Mouse (Mus musculus) neural tube, embryonic 14.5 days (tissue): Measurements from ENCODE around the gene Cwc22. TPM values are rescaled to one million over a fixed set of nuclear protein-coding genes. Genes with fewer than 3 reads are reported as not detected.

ENCODE experiments used
- ATAC-seq: fragments of 200-750 bp; cut with Nextera tagmentation; 2 replicates; pipeline ENCODE4 v1.8.0; 2017; ENCODE audit warnings: low read depth, mild to moderate bottlenecking, moderate TSS enrichment, moderate library complexity
- H3K27ac ChIP-seq: fragments of 300-500 bp; sonication (generic); 2 replicates; pipeline ENCODE4 v1.5.1; 2014; ENCODE audit warnings: low read depth, mild to moderate bottlenecking, control low read depth, low read length, moderate library complexity, mixed read lengths
- H3K27me3 ChIP-seq: fragments of 300-500 bp; sonication (generic); 2 replicates; pipeline ENCODE4 v1.6.1; 2014; ENCODE audit warnings: low read length; ENCODE audit not compliant: control insufficient read depth, insufficient read depth
- H3K36me3 ChIP-seq: fragments of 300-500 bp; sonication (generic); 2 replicates; pipeline ENCODE4 v1.6.1; 2014; ENCODE audit warnings: low read length, mixed read lengths; ENCODE audit not compliant: control insufficient read depth, insufficient read depth
- H3K4me1 ChIP-seq: fragments of 300-500 bp; sonication (generic); 2 replicates; pipeline ENCODE4 v1.6.1; 2014; ENCODE audit warnings: low read length; ENCODE audit not compliant: control insufficient read depth, insufficient read depth
- H3K4me2 ChIP-seq: fragments of 300-500 bp; sonication (generic); 2 replicates; pipeline ENCODE4 v1.6.1; 2014; ENCODE audit warnings: mild to moderate bottlenecking, low read depth, low read length, control low read depth
- H3K4me3 ChIP-seq: fragments of 300-500 bp; sonication (generic); 2 replicates; pipeline ENCODE4 v1.5.1; 2014; ENCODE audit warnings: low read depth, low read length, control low read depth, mixed read lengths
- H3K9ac ChIP-seq: fragments of 300-500 bp; sonication (generic); replicated peaks from 2 replicates; pipeline ENCODE4 v1.6.1; 2014; ENCODE audit warnings: low read depth, mild to moderate bottlenecking, control low read depth, low read length, mixed read lengths
- H3K9me3 ChIP-seq: fragments of 300-500 bp; sonication (generic); 2 replicates; pipeline ENCODE4 v1.6.1; 2016; ENCODE audit warnings: low read length; ENCODE audit not compliant: control insufficient read depth
- WGBS: fragments of 180-500 bp; shearing (Covaris S2); extraction: QIAGEN DNeasy Blood & Tissue Kit; methylation state at CpG from one replicate; pipeline ENCODE4 v1.1.7; 2014; 5-methylcytosine and 5-hydroxymethylcytosine counted together
- polyA plus RNA-seq: library from polyadenylated mRNA; unstranded; fragments of >200 nt; fragmentation: Nextera tagmentation; extraction: Ambion mirVana; gene quantifications from 2 replicates; pipeline ENCODE4 v1.2.1, GENCODE M21; 2014

Gene Cwc22
- polyA plus RNA-seq, 1 experiment from 2014 or later: 17.3 TPM

DNA sequence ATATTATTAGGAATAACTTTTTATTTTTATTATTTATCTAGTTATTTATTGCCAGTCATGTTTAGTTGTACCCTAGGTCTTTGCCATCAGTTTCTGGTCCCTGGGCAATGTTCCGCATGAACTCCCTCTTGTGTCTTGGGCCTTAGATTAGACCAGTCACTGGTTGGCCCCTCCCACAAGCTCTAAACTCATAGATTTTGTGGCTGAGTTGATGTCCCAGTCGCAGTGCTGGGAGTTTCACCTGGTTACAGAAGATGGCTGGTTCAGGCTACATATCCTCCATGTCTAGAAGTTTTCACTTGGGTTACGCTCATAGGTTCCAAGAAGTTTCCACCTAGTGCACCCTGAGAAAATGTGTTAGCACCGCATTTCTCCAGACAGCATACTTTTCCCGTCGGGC is 61.1 kb downstream of the Cwc22 start:
- no peak overlapping the region for H3K27ac ChIP-seq
- 93% methylated on average over 6 of the region's 6 CpGs for WGBS
- H3K9ac ChIP-seq: no peak overlapping the region
- H3K36me3 ChIP-seq: no peaks in the 10 kb centered on the region
- ATAC-seq: no peak
- no peaks in the 10 kb centered on the region for H3K27me3 ChIP-seq
- H3K9me3 ChIP-seq: no peaks in the 10 kb centered on the region
- no peaks in the 10 kb centered on the region for H3K4me1 ChIP-seq
- no peak overlapping the region for H3K4me3 ChIP-seq
- H3K4me2 ChIP-seq: no peak overlapping the region

GRCm38 (mm10) chr2:77884491-77884890 is 61.7 kb downstream of the Cwc22 start:
- no peaks in the 10 kb centered on the region for H3K27me3 ChIP-seq
- no peaks in the 10 kb centered on the region for H3K9me3 ChIP-seq
- ATAC-seq: no peak
- H3K4me2 ChIP-seq: no peak overlapping the region
- WGBS: 93% methylated on average over 3 of the region's 3 CpGs
- no peaks in the 10 kb centered on the region for H3K4me1 ChIP-seq
- no peak overlapping the region for H3K4me3 ChIP-seq
- no peak overlapping the region for H3K9ac ChIP-seq
- no peak overlapping the region for H3K27ac ChIP-seq
- H3K36me3 ChIP-seq: no peaks in the 10 kb centered on the region

- no peak for ATAC-seq
- Histone ChIP-seq H3K27me3 (no peaks in the 10 kb centered on the region), H3K9me3 (no peaks in the 10 kb centered on the region), H3K4me3 (no peak overlapping the region), H3K9ac (no peak overlapping the region), H3K27ac (no peak overlapping the region), H3K36me3 (no peaks in the 10 kb centered on the region), H3K4me2 (no peak overlapping the region), H3K4me1 (no peaks in the 10 kb centered on the region)
- 89% methylated on average over 4 of the region's 4 CpGs for WGBS
Measured at GRCm38 (mm10) chr2:77882961-77883360, 63.2 kb downstream of the Cwc22 start.

- WGBS: 90% methylated on average over 5 of the region's 5 CpGs
- Histone ChIP-seq H3K36me3 (no peaks in the 10 kb centered on the region), H3K4me3 (no peak overlapping the region), H3K9me3 (no peaks in the 10 kb centered on the region), H3K4me2 (no peak overlapping the region), H3K27ac (no peak overlapping the region), H3K27me3 (no peaks in the 10 kb centered on the region), H3K9ac (no peak overlapping the region), H3K4me1 (no peaks in the 10 kb centered on the region)
- no peak for ATAC-seq
Measured at GRCm38 (mm10) chr2:77881301-77882199, 64.6 kb downstream of the Cwc22 start.

GRCm38 (mm10) chr2:77880351-77880750 is 65.8 kb downstream of the Cwc22 start:
- no peak for ATAC-seq
- 76% methylated on average over 1 of the region's 1 CpGs for WGBS
- H3K9me3 ChIP-seq: no peaks in the 10 kb centered on the region
- H3K36me3 ChIP-seq: no peaks in the 10 kb centered on the region
- H3K4me1 ChIP-seq: no peaks in the 10 kb centered on the region
- no peak overlapping the region for H3K27ac ChIP-seq
- no peak overlapping the region for H3K4me2 ChIP-seq
- no peak overlapping the region for H3K9ac ChIP-seq
- H3K27me3 ChIP-seq: no peaks in the 10 kb centered on the region
- H3K4me3 ChIP-seq: no peak overlapping the region

GRCm38 (mm10) chr2:77879736-77880135 is 66.4 kb downstream of the Cwc22 start:
- H3K4me1 ChIP-seq: no peaks in the 10 kb centered on the region
- ATAC-seq: no peak
- 78% methylated on average over 5 of the region's 5 CpGs for WGBS

DNA sequence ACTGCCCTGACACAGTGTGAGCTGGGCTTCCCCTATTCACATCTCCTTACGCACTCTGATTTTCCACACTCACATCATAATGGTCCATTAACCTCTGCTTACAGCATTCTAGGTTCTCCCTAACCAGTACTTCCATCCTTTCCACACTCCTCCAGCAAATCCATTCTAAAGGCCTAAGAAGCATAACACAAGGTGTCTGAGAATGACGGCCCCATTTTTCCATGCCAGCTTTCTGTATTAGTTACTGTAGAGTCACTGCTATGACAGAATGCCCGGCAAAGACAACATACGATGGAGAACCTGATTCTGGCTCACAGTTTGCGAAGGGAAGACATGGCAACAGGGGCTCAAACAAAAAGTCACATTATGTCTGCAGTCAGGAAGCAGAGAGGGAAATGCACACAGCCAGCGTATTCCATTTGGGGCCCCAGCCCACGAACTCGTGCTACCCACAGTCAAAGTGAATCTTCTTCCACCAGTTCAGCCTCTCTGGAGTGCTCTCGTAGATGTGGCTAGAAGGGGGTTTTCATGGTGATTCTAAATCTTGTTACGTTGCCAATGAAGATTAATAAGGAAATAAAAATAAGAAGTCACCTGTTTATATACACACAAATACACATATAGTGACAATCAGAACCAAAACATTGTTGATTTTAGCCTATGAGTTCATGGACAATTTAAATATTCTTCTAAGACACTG is 68.9 kb downstream of the Cwc22 start:
- H3K27me3 ChIP-seq: no peaks in the 10 kb centered on the region
- no peak for ATAC-seq
- H3K4me1 ChIP-seq: no peaks in the 10 kb centered on the region
- no peak overlapping the region for H3K27ac ChIP-seq
- H3K36me3 ChIP-seq: no peaks in the 10 kb centered on the region
- no peaks in the 10 kb centered on the region for H3K9me3 ChIP-seq
- H3K9ac ChIP-seq: no peak overlapping the region
- H3K4me2 ChIP-seq: no peak overlapping the region
- 88% methylated on average over 10 of the region's 10 CpGs for WGBS
- H3K4me3 ChIP-seq: no peak overlapping the region

More at GRCm38 (mm10) chr2:77879736-77880135, 66.4 kb downstream of the Cwc22 start:
- H3K27me3 ChIP-seq: no peaks in the 10 kb centered on the region
- H3K36me3 ChIP-seq: no peaks in the 10 kb centered on the region
- H3K9me3 ChIP-seq: no peaks in the 10 kb centered on the region
- no peak overlapping the region for H3K27ac ChIP-seq
- no peak overlapping the region for H3K4me3 ChIP-seq
- no peak overlapping the region for H3K4me2 ChIP-seq
- H3K9ac ChIP-seq: no peak overlapping the region

DNA sequence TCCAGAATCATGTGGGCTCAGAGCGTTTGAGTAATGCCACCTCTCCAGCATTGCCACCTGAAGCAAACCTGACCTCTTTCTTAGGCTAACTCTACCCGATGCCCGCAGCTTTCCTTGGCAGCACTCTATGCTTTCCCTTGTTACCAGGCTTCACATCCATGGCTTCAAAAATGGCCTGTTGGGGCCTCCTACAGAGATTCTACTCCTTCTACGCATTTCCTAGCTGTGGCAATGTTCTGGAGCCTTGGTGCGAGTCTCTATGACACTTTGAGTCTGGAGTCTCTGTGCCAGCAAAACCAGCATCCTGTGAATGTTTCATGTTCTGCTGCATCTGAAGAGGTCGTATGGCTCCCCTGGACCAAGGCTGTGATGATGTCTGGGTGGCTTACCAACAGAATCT is 69.8 kb downstream of the Cwc22 start:
- WGBS: 88% methylated on average over 6 of the region's 6 CpGs
- Histone ChIP-seq H3K9me3 (no peaks in the 10 kb centered on the region), H3K27me3 (no peaks in the 10 kb centered on the region), H3K9ac (no peak overlapping the region), H3K36me3 (no peaks in the 10 kb centered on the region), H3K27ac (no peak overlapping the region), H3K4me1 (no peaks in the 10 kb centered on the region), H3K4me3 (no peak overlapping the region), H3K4me2 (no peak overlapping the region)
- ATAC-seq: no peak

DNA sequence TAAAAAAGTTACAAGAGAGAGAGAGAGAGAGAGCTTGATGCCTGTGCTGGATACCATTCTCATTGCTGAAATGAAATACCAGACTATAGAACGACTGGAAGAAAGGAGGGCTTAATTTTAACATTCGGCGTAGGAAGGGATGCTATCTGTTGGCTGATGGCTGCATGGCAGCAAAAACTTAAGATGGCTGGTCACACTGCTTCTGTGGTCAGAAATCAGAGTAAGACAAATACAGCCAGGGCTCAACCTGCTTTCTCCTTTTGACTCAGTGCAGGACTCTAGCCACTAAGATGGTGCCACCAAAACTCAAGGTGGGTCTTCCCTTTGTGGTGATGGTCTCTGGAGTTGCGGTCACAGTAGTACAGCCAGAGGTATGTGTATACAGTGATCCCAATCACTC is 70.7 kb downstream of the Cwc22 start:
- Histone ChIP-seq H3K4me3 (no peak overlapping the region), H3K4me2 (no peak overlapping the region), H3K9me3 (no peaks in the 10 kb centered on the region), H3K9ac (no peak overlapping the region), H3K27me3 (no peaks in the 10 kb centered on the region), H3K4me1 (no peaks in the 10 kb centered on the region), H3K36me3 (no peaks in the 10 kb centered on the region), H3K27ac (no peak overlapping the region)
- WGBS: 91% methylated on average over 4 of the region's 4 CpGs
- ATAC-seq: no peak
